Mouse (Mus musculus) neural tube, embryonic 15.5 days (tissue): Measurements from ENCODE around the gene Ypel3. TPM values are rescaled to one million over a fixed set of nuclear protein-coding genes. Genes with fewer than 3 reads are reported as not detected.

Source experiments
- ATAC-seq: fragments of 200-750 bp; cut with Nextera tagmentation; 2 replicates; pipeline ENCODE4 v1.8.0; 2017; ENCODE audit warnings: mild to moderate bottlenecking, moderate TSS enrichment, moderate library complexity; ENCODE audit not compliant: low FRiP score
- H3K27ac ChIP-seq: fragments of 300-500 bp; sonication (generic); replicated peaks from 2 replicates; pipeline ENCODE4 v1.5.1; 2015; ENCODE audit warnings: mild to moderate bottlenecking, inconsistent platforms
- H3K27me3 ChIP-seq: fragments of 300-500 bp; sonication (generic); replicated peaks from 2 replicates; pipeline ENCODE4 v1.6.1; 2015; ENCODE audit warnings: inconsistent platforms
- H3K36me3 ChIP-seq: fragments of 300-500 bp; sonication (generic); 2 replicates; pipeline ENCODE4 v1.6.1; 2015; ENCODE audit warnings: inconsistent platforms
- H3K4me1 ChIP-seq: fragments of 300-500 bp; sonication (generic); 2 replicates; pipeline ENCODE4 v1.6.1; 2015; ENCODE audit warnings: inconsistent platforms
- H3K4me2 ChIP-seq: fragments of 300-500 bp; sonication (generic); 2 replicates; pipeline ENCODE4 v1.6.1; 2015; ENCODE audit warnings: inconsistent platforms, mild to moderate bottlenecking, moderate library complexity
- H3K4me3 ChIP-seq: fragments of 300-500 bp; sonication (generic); replicated peaks from 2 replicates; pipeline ENCODE4 v1.5.1; 2015; ENCODE audit warnings: mild to moderate bottlenecking, inconsistent platforms
- H3K9ac ChIP-seq: fragments of 300-500 bp; sonication (generic); replicated peaks from 2 replicates; pipeline ENCODE4 v1.6.1; 2015; ENCODE audit warnings: mild to moderate bottlenecking, inconsistent platforms
- H3K9me3 ChIP-seq: fragments of 300-500 bp; sonication (generic); replicated peaks from 2 replicates; pipeline ENCODE4 v1.6.1; 2016; ENCODE audit warnings: inconsistent platforms
- WGBS: fragments of 180-500 bp; shearing (Covaris S2); methylation state at CpG from one replicate; pipeline ENCODE4 v1.1.7; 2015; ENCODE audit warnings: mixed read lengths; 5-methylcytosine and 5-hydroxymethylcytosine counted together
- polyA plus RNA-seq: library from polyadenylated mRNA; unstranded; fragments of >200 nt; fragmentation: Nextera tagmentation; extraction: Ambion mirVana; gene quantifications from 2 replicates; pipeline ENCODE4 v1.2.1, GENCODE M21; 2015

The Ypel3 gene
- polyA plus RNA-seq, 1 experiment from 2014 or later, result 207 TPM

DNA sequence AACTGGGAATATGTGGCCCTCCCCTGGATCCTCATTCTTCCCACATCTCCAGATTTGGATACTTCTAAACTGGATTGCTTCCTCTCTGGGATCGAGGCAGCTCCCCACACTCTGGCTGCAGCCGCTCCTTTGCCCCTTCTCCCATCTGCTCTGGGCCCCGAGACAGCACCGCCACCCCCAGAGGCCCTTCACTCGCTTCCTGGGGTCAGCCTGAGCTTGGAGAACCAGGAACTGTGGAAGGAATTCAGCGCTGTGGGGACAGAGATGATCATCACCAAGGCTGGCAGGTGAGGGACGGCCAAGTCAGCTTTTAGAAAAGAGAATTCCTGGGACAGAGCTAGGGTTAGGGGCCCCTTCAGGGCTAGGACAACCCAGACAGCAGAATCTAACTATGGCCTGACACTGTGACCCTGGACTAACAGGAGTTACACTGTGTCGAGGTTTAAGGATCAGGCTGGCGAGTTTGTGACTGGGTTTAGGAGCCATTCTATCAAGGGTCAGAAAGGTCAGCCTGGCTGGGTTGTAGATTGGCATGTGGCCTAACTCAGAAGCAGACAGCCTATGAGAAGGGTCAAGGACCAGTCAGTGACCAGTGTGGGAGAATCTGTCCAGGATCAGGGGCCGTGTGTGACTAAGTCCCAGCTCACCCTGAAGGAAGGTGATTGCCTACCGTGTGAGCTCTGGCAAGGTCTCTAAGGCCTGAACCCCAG is 5.1 kb downstream of the Ypel3 start:
- Histone ChIP-seq H3K27me3 (no peaks in the 10 kb centered on the region), H3K27ac (no peak overlapping the region), H3K9ac (peak overlapping the region; percentile 54; the same call in 1 of the 2 replicates), H3K4me2 (peak overlapping the region; percentile 89), H3K9me3 (no peaks in the 10 kb centered on the region), H3K4me3 (0 out of 2 replicates have a peak overlapping the region, but pooled peaks have one; percentile 40), H3K36me3 (peaks cover 37% of the 10 kb centered on the region), H3K4me1 (peaks cover 44% of the 10 kb centered on the region)
- WGBS, result 35% methylated on average over 11 of the region's 11 CpGs
- no peak for ATAC-seq

DNA sequence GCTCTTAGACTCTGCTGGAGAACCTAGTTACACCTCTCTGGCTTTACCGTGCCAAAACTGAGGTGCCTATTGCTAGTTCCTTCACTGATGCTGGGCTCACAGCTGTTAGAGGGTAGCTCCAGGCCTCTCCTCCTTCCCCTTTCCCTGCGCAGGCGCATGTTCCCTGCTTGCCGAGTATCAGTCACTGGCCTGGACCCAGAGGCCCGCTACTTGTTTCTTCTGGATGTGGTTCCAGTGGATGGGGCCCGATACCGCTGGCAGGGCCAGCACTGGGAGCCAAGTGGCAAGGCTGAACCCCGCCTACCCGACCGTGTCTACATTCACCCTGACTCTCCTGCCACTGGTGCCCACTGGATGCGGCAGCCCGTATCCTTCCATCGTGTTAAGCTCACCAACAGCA is 5.9 kb downstream of the Ypel3 start:
- no peak overlapping the region for H3K9ac ChIP-seq
- no peak for ATAC-seq
- H3K36me3 ChIP-seq, result peaks cover 46% of the 10 kb centered on the region
- no peak overlapping the region for H3K4me2 ChIP-seq
- H3K27ac ChIP-seq, result no peak overlapping the region
- H3K9me3 ChIP-seq, result no peaks in the 10 kb centered on the region
- no peaks in the 10 kb centered on the region for H3K27me3 ChIP-seq
- no peak overlapping the region for H3K4me3 ChIP-seq
- H3K4me1 ChIP-seq, result peaks cover 37% of the 10 kb centered on the region
- 80% methylated on average over 13 of the region's 13 CpGs for WGBS

DNA sequence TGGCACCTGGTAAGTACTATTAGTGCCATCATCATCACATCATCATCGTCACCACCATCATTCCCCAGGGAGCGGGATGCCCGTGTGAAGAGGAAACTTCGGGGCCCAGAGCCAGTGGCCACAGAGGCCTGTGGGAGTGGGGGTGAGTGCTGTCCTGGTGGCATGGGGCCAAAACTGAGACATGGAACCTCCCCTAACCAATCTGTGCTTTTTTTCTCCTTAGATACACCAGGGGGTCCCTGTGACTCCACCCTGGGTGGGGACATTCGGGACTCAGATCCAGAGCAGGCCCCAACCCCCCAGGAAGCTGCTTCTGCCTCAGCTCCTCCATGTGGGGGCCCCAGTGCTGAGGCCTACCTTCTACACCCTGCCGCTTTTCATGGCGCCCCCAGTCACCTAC is 7.7 kb downstream of the Ypel3 start:
- ATAC-seq, result no peak
- WGBS, result 93% methylated on average over 7 of the region's 7 CpGs
- Histone ChIP-seq H3K27me3 (no peaks in the 10 kb centered on the region), H3K4me2 (no peak overlapping the region), H3K36me3 (peaks cover 56% of the 10 kb centered on the region), H3K27ac (no peak overlapping the region), H3K9me3 (no peaks in the 10 kb centered on the region), H3K9ac (no peak overlapping the region), H3K4me3 (no peak overlapping the region), H3K4me1 (peaks cover 31% of the 10 kb centered on the region)

DNA sequence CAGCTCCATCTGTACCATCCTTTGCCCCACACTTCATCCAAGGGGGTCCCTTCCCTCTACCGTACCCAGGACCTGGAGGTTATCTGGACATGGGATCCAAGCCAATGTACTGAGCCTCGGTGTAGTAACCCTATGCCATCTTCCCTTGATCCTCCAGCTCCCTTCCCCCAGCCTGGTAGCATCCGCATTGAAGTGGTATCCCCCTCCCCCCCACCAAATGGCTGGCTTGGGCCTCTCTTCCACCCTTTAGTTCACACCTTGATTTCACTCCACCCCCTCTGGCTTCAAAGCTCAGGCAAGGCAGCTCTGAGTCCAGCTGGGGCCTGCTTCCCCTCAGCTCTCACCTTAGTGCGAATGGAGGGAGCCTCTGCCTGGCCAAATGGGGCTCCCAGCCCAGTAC is 8.3 kb downstream of the Ypel3 start:
- WGBS, result 75% methylated on average over 4 of the region's 4 CpGs
- no peak overlapping the region for H3K4me3 ChIP-seq
- H3K27ac ChIP-seq, result no peak overlapping the region
- peaks cover 29% of the 10 kb centered on the region for H3K4me1 ChIP-seq
- no peak overlapping the region for H3K9ac ChIP-seq
- H3K27me3 ChIP-seq, result no peaks in the 10 kb centered on the region
- no peak for ATAC-seq
- H3K36me3 ChIP-seq, result peaks cover 62% of the 10 kb centered on the region
- no peak overlapping the region for H3K4me2 ChIP-seq
- no peaks in the 10 kb centered on the region for H3K9me3 ChIP-seq

DNA sequence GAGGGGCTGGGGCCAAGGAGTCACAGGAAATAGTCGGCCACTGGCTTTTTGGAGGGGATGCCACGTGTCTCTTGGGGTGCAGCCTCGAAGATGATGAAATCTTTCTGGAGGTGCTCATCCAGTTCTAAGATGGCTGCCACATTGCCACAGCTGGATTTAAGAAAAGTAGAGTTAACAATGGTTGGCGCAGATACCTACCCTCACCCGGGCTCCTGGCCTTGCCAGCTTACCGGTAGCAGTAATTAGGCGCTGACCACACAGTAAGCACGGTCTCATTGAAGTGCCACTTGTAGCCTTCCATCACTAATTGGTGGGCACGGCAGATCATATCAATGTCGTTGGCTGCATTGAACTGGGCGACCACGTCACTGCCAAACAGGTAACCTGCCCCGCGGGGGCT is 9.4 kb downstream of the Ypel3 start:
- no peak overlapping the region for H3K4me2 ChIP-seq
- H3K27ac ChIP-seq, result no peak overlapping the region
- no peak overlapping the region for H3K4me3 ChIP-seq
- H3K9ac ChIP-seq, result no peak overlapping the region
- H3K4me1 ChIP-seq, result peaks cover 31% of the 10 kb centered on the region
- ATAC-seq, result no peak
- no peaks in the 10 kb centered on the region for H3K27me3 ChIP-seq
- 95% methylated on average over 14 of the region's 14 CpGs for WGBS
- no peaks in the 10 kb centered on the region for H3K9me3 ChIP-seq
- peaks cover 63% of the 10 kb centered on the region for H3K36me3 ChIP-seq

DNA sequence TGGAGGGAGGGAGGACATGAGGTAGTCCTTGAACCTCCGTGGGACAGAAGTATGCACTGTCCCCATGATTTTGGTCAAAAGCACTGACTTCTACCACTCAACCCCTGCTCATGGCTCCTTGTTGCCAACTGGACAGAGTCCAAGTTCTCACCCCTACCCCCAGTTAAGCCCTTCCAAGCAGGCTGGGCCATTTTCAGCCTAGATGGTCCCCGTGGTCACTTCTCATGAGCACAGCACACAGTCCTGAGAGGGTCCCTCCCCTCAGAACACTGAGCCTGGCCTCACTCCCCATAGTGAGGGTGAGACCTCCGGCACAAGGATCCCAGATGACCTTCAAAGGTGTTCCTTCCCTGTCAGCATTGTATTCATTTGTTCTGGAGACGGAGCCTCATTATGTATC is 12.4 kb downstream of the Ypel3 start:
- no peak for ATAC-seq
- H3K27me3 ChIP-seq, result no peaks in the 10 kb centered on the region
- peaks cover 39% of the 10 kb centered on the region for H3K4me1 ChIP-seq
- H3K36me3 ChIP-seq, result peaks cover 65% of the 10 kb centered on the region
- 93% methylated on average over 4 of the region's 4 CpGs for WGBS
- H3K9ac ChIP-seq, result no peak overlapping the region
- no peaks in the 10 kb centered on the region for H3K9me3 ChIP-seq
- H3K4me2 ChIP-seq, result no peak overlapping the region
- H3K4me3 ChIP-seq, result no peak overlapping the region
- H3K27ac ChIP-seq, result no peak overlapping the region

DNA sequence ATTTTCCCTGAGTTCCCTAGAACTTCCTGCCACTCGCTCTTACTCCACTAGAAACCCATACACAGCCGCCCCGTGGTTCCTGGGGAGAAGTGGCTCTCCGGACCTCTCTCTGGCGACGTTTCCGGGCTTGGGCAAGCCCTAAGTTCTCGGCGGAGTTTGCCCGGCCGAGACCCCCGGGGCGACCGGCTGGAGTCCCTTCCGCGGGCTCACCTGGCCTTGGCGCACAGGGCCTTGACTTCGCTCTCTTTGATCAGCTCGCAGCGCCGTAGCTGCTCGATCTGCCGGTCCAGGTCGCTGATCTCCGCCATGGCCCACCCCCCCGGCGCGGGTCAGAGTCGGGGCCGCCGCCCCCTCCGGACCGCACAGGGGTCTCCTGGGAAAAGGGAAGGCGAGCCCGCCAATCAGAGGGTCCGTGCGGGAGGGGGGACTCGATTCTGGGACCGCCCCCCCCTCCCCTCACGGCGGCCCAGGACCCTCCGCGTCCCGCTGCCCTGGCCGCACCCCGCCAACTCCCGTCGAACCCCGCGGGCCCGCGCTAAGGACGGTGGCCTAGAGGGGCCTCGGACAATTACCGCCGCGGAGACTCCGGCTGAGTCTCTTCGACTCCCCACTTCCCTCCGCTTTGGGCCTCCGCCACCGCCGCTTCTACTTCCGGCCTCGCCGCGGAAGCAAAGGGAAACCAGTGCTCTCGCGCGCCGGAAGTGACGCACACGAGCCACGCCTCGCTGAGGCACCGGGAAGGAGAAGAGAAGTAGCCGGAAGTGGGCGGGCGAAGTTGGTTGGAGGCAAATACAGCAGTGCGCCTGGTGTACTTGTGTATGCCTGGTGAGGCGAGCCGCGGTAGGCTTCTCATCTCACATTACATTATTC is 15.3 kb downstream of the Ypel3 start, which contains the start of gene Ppp4c:
Gene Ppp4c, minus strand, starts transcription at position 646 of the 870 bp plus-strand sequence.
- Histone ChIP-seq H3K27me3 (no peaks in the 10 kb centered on the region), H3K27ac (peak within 1 kb of the TSS; percentile 91), H3K9me3 (no peaks in the 10 kb centered on the region), H3K9ac (peak within 1 kb of the TSS; percentile 85), H3K36me3 (peaks cover 65% of the 10 kb centered on the region), H3K4me2 (peak within 1 kb of the TSS; percentile 88), H3K4me3 (peak within 1 kb of the TSS; percentile 86), H3K4me1 (peaks cover 55% of the 10 kb centered on the region)
- under 1% methylated on average over 78 of the region's 83 CpGs for WGBS
- ATAC-seq, result peak; percentile 94

DNA sequence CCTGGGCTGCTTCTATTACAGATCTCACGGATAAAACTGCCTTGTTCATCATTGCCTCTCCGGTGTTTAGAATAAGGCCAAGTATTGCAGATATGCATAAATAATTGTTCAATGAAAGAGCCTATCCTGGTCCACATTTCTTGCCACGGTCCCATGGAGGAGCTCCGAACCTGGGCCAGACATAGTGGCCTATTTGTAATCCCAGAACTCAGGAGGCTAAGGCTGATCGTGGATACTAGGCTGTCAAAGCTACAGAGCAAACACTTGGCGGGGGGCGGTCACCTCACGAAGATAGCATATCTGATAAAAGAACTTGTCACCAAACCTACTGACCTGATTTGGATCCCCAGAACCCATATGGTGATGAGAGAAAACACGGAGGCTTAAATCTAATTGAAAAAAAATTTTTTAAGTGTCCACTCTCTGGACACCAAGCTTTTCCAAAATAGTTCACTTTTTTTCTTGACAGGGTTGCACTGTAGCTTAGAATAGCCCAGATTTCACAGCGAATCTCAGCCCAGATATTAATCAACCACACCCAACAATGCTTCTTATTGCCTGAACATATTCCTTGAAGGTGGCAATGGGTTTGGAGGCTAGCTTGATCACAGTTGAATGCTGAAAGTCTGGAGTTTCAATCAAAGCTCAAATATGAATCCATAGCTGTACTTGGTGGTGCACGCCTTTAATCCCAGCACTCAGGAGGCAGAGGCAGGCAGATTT is 16.1 kb downstream of the Ypel3 start:
- Histone ChIP-seq H3K9me3 (no peaks in the 10 kb centered on the region), H3K4me2 (peak overlapping the region; percentile 88), H3K36me3 (peaks cover 59% of the 10 kb centered on the region), H3K27me3 (no peaks in the 10 kb centered on the region), H3K4me1 (peaks cover 61% of the 10 kb centered on the region), H3K27ac (peak overlapping the region; percentile 91), H3K4me3 (peak overlapping the region; percentile 86), H3K9ac (peak overlapping the region; percentile 85)
- WGBS, result 32% methylated on average over 11 of the region's 11 CpGs
- peak; percentile 20; the same call in 1 of the 2 replicates for ATAC-seq

DNA sequence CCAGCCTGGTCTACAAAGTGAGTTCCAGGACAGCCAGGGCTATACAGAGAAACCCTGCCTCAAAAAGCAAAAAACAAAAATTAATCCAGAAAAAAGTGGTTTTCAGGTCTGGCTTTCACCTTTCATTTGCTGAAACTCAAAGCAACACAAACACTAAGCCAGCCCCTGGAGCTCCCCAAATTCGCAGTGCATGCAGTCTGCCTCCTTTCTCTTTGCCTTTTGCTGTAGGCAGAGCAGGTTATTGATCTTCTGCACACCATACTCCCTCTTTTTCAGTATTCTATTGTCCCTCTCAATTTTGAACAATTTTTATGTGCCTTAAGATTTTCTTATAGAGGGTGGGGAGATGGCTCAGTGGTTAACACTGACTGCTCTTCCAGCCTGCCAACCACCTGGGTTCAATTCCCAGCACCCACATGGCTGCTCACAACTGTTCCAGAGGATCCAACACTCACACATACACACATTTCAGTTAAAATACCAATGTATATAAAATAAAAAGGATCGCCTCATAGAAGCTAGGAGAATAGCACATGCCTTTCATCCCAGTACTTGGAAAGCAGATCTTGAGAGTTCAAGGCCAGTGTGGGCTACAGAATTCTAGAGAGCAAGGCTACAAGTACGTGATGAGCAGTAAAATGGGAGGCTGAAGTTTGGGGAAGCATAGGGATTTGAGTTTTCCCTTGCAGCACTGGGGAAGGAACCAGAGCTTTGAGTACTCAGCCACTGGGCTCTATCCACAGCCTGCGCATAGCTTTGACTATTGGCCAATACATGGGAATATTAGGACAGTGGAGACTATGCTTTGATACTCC is 16.9 kb downstream of the Ypel3 start:
- H3K9ac ChIP-seq, result no peak overlapping the region
- no peak overlapping the region for H3K4me2 ChIP-seq
- H3K9me3 ChIP-seq, result no peaks in the 10 kb centered on the region
- H3K4me1 ChIP-seq, result peaks cover 66% of the 10 kb centered on the region
- 75% methylated on average over 4 of the region's 4 CpGs for WGBS
- H3K27ac ChIP-seq, result 0 out of 2 replicates have a peak overlapping the region, but pooled peaks have one; percentile 91
- no peak overlapping the region for H3K4me3 ChIP-seq
- H3K27me3 ChIP-seq, result no peaks in the 10 kb centered on the region
- H3K36me3 ChIP-seq, result peaks cover 51% of the 10 kb centered on the region
- ATAC-seq, result no peak

DNA sequence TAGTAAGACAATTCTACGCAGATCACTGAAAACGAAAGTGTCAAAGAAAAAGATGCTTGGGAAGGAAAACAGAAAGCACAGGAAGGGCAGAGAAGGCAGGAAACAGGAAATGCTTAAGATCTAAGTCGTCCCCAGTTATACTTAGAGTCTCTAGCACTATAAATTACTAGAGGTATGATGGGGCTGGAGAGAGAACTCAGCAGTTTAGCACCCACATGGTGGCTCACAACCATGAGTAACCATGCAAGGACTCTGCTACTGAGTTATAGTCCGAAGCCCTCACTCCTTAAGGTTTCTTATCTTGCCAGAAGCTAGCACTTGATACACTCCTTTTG is 17.5 kb downstream of the Ypel3 start:
- Histone ChIP-seq H3K27ac (no peak overlapping the region), H3K4me3 (no peak overlapping the region), H3K9me3 (no peaks in the 10 kb centered on the region), H3K4me1 (peaks cover 60% of the 10 kb centered on the region), H3K27me3 (no peaks in the 10 kb centered on the region), H3K36me3 (peaks cover 45% of the 10 kb centered on the region), H3K9ac (no peak overlapping the region), H3K4me2 (no peak overlapping the region)
- 83% methylated on average over 4 of the region's 4 CpGs for WGBS
- ATAC-seq, result no peak
